Mouse (Mus musculus) brain, embryonic 14.5 days (tissue): ENCODE measurements at regions not wholly inside any gene's neighbourhood (a gene's known extent, or its start where the extent isn't known, plus 50 kb on each side); places are given as distances from the start of the nearest gene placed in this dataset.

ENCODE experiments used
- CTCF ChIP-seq: fragments of 200-500 bp; IDR thresholded peaks from 2 replicates; pipeline ENCODE4 v1.5.1; 2012; ENCODE audit warnings: inconsistent platforms, mild to moderate bottlenecking, moderate library complexity, borderline replicate concordance; ENCODE audit not compliant: insufficient read depth, insufficient read length; ENCODE audit errors: extremely low read depth
- POLR2A ChIP-seq: fragments of 200-500 bp; IDR thresholded peaks from 2 replicates; pipeline ENCODE4 v1.6.1; 2012; ENCODE audit warnings: mild to moderate bottlenecking, inconsistent platforms, borderline replicate concordance; ENCODE audit not compliant: poor library complexity, insufficient read depth, insufficient read length, severe bottlenecking; ENCODE audit errors: extremely low read depth

DNA sequence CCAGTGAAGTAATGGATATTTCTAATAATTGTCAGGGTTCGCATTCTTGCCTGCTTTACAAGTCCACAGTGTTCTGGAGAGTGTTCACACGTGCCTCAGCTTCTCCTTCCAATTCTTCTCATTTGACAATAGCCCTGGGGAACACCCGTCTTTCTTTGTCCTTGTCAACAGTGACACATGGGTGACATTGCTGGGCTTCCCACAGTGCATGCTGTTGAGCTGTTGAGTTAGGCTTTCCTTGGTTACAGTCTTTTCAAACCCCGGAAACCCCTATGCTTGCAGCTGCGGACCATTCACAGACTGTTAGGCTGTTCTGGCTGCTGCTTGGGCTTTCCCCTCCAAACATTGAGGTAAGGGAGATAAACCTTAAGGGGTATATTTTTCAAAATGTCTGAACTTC lies 450.0 kb downstream of the Fgf9 start:
- TF ChIP-seq CTCF (no peak), POLR2A (no peak)
